Mouse (Mus musculus) olfactory bulb, adult 2 months (tissue): ENCODE measurements at regions not wholly inside any gene's neighbourhood (a gene's known extent, or its start where the extent isn't known, plus 50 kb on each side); places are given as distances from the start of the nearest gene placed in this dataset.

Source experiments
- CTCF ChIP-seq: fragments of 200-500 bp; IDR thresholded peaks from 2 replicates; pipeline ENCODE4 v1.5.1; 2012; ENCODE audit warnings: low read depth, mild to moderate bottlenecking, low read length, moderate library complexity; ENCODE audit not compliant: insufficient read depth
- POLR2A ChIP-seq: fragments of 200-500 bp; IDR thresholded peaks from 2 replicates; pipeline ENCODE4 v1.6.1; 2012; ENCODE audit warnings: mild to moderate bottlenecking, low read depth, low read length, moderate library complexity; ENCODE audit not compliant: insufficient read depth

DNA sequence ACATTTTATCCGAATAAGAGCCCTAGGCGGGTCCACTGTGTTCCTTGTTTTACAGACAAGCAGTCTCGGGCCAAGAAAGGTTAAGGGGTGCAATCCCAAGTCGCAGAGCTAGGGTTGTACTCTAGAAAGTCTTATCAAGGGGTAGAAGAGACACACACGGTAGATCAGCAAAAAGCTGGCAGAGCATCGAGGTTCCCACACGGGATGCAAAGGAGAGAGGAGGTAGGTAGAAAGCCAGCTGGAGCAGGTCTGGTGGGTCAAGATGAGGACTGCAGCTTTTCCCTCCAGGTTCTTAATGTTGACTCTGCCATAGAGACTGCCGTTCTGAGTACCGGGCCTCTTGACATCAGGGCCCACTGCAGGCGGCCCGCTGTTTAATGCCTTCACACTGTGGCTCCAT is 463.3 kb downstream of the Cd83 start:
- TF ChIP-seq CTCF (no peak), POLR2A (no peak)
